Mouse (Mus musculus): ENCODE measurements around the gene Ldhb. TPM values are rescaled to one million over a fixed set of nuclear protein-coding genes. Genes with fewer than 3 reads are reported as not detected.

The Ldhb gene
- 149 and 183 TPM in 2 replicates for polyA plus RNA-seq (2014; fragmentation: Nextera tagmentation; extraction: Ambion mirVana)

GRCm38 (mm10) chr6:142507785-142508162 lies at the start of gene Ldhb:
Gene Ldhb, minus strand, starts transcription at chr6:142507957.
- 0 out of 2 replicates have a peak within 1 kb of the TSS, but pooled peaks have one; percentile 36 for H3K27ac ChIP-seq (ENCODE audit: low read depth)

GRCm38 (mm10) chr6:142555988-142556387 lies 48.2 kb upstream of the Ldhb start:
- 60% methylated on average over 1 of the region's 1 CpGs for WGBS
- H3K4me3 ChIP-seq (ENCODE audit: low read depth, low read length): no peak overlapping the region
- H3K4me1 ChIP-seq (replicated peaks; ENCODE audit: control insufficient read depth, insufficient read depth, low read length): peaks cover under 1% of the 10 kb centered on the region; the same call in 1 of the 2 replicates
- H3K27ac ChIP-seq (ENCODE audit: low read depth): no peak overlapping the region
- ATAC-seq (replicated peaks; ENCODE audit: low FRiP score, low TSS enrichment, low read depth) (no peak), DNase-seq (ENCODE audit: low spot score) (no peak)
- H3K27me3 ChIP-seq (replicated peaks; ENCODE audit: control insufficient read depth, insufficient read depth, low read length): no peaks in the 10 kb centered on the region
- no peaks in the 10 kb centered on the region for H3K9me3 ChIP-seq (ENCODE audit: control insufficient read depth, low read length)
- H3K9ac ChIP-seq (ENCODE audit: low read length): no peak overlapping the region
- no peak overlapping the region for H3K4me2 ChIP-seq (ENCODE audit: low read length)
- no peaks in the 10 kb centered on the region for H3K36me3 ChIP-seq (ENCODE audit: control insufficient read depth, insufficient read depth, low read length)

More at GRCm38 (mm10) chr6:142507785-142508162, at the start of gene Ldhb:
- peak; percentile 89 for DNase-seq (ENCODE audit: low spot score)
- peak within 1 kb of the TSS; percentile 97 for H3K4me2 ChIP-seq (ENCODE audit: low read length)
- H3K4me3 ChIP-seq (ENCODE audit: low read depth, low read length): peak within 1 kb of the TSS; percentile 53
- no peaks in the 10 kb centered on the region for H3K9me3 ChIP-seq (ENCODE audit: control insufficient read depth, low read length)
- peaks cover 3% of the 10 kb centered on the region for H3K4me1 ChIP-seq (replicated peaks; ENCODE audit: control insufficient read depth, insufficient read depth, low read length)
- H3K36me3 ChIP-seq (ENCODE audit: control insufficient read depth, insufficient read depth, low read length): no peaks in the 10 kb centered on the region
- WGBS: under 1% methylated on average over 19 of the region's 19 CpGs
- peak; percentile 95 for ATAC-seq (replicated peaks; ENCODE audit: low FRiP score, low TSS enrichment, low read depth)
- peak within 1 kb of the TSS; percentile 67 for H3K9ac ChIP-seq (ENCODE audit: low read length)
- peaks cover 9% of the 10 kb centered on the region; the same call in 1 of the 2 replicates for H3K27me3 ChIP-seq (replicated peaks; ENCODE audit: control insufficient read depth, insufficient read depth, low read length)

GRCm38 (mm10) chr6:142551482-142551881 lies 43.7 kb upstream of the Ldhb start:
- Histone ChIP-seq H3K9ac (ENCODE audit: low read length) (no peak overlapping the region), H3K9me3 (ENCODE audit: control insufficient read depth, low read length) (0 out of 2 replicates have a peak, but pooled peaks cover 5% of the 10 kb centered on the region), H3K27me3 (replicated peaks; ENCODE audit: control insufficient read depth, insufficient read depth, low read length) (no peaks in the 10 kb centered on the region), H3K4me2 (ENCODE audit: low read length) (no peak overlapping the region), H3K36me3 (ENCODE audit: control insufficient read depth, insufficient read depth, low read length) (no peaks in the 10 kb centered on the region), H3K4me3 (ENCODE audit: low read depth, low read length) (no peak overlapping the region), H3K4me1 (replicated peaks; ENCODE audit: control insufficient read depth, insufficient read depth, low read length) (peaks cover 8% of the 10 kb centered on the region; the same call in 1 of the 2 replicates), H3K27ac (ENCODE audit: low read depth) (0 out of 2 replicates have a peak overlapping the region, but pooled peaks have one; percentile 3)
- DNase-seq (ENCODE audit: low spot score) (no peak), ATAC-seq (replicated peaks; ENCODE audit: low FRiP score, low TSS enrichment, low read depth) (no peak)
- 42% methylated on average over 4 of the region's 4 CpGs for WGBS

GRCm38 (mm10) chr6:142550871-142551270 lies 43.1 kb upstream of the Ldhb start:
- Histone ChIP-seq H3K27me3 (replicated peaks; ENCODE audit: control insufficient read depth, insufficient read depth, low read length) (no peaks in the 10 kb centered on the region), H3K27ac (ENCODE audit: low read depth) (peak overlapping the region; percentile 62; the same call in 1 of the 2 replicates), H3K4me3 (ENCODE audit: low read depth, low read length) (no peak overlapping the region), H3K4me2 (ENCODE audit: low read length) (no peak overlapping the region), H3K36me3 (ENCODE audit: control insufficient read depth, insufficient read depth, low read length) (no peaks in the 10 kb centered on the region), H3K9ac (ENCODE audit: low read length) (no peak overlapping the region), H3K9me3 (ENCODE audit: control insufficient read depth, low read length) (0 out of 2 replicates have a peak, but pooled peaks cover 5% of the 10 kb centered on the region), H3K4me1 (replicated peaks; ENCODE audit: control insufficient read depth, insufficient read depth, low read length) (peaks cover 8% of the 10 kb centered on the region; the same call in 1 of the 2 replicates)
- DNase-seq (ENCODE audit: low spot score): no peak
- no peak for ATAC-seq (replicated peaks; ENCODE audit: low FRiP score, low TSS enrichment, low read depth)
- WGBS: 30% methylated on average over 4 of the region's 4 CpGs

GRCm38 (mm10) chr6:142548377-142548776 lies 40.6 kb upstream of the Ldhb start:
- no peak for ATAC-seq (replicated peaks; ENCODE audit: low FRiP score, low TSS enrichment, low read depth)

GRCm38 (mm10) chr6:142545132-142545531 lies 37.4 kb upstream of the Ldhb start:
- 0 out of 2 replicates have a peak, but pooled peaks cover 5% of the 10 kb centered on the region for H3K9me3 ChIP-seq (ENCODE audit: control insufficient read depth, low read length)
- H3K4me3 ChIP-seq (ENCODE audit: low read depth, low read length): no peak overlapping the region
- DNase-seq (ENCODE audit: low spot score): no peak
- 56% methylated on average over 14 of the region's 14 CpGs for WGBS
- no peaks in the 10 kb centered on the region for H3K27me3 ChIP-seq (replicated peaks; ENCODE audit: control insufficient read depth, insufficient read depth, low read length)
- no peak overlapping the region for H3K27ac ChIP-seq (ENCODE audit: low read depth)
- no peaks in the 10 kb centered on the region for H3K36me3 ChIP-seq (ENCODE audit: control insufficient read depth, insufficient read depth, low read length)
- no peak; the same call in 1 of the 2 replicates for ATAC-seq (replicated peaks; ENCODE audit: low FRiP score, low TSS enrichment, low read depth)
- peaks cover 11% of the 10 kb centered on the region for H3K4me1 ChIP-seq (replicated peaks; ENCODE audit: control insufficient read depth, insufficient read depth, low read length)
- H3K4me2 ChIP-seq (ENCODE audit: low read length): 0 out of 2 replicates have a peak overlapping the region, but pooled peaks have one; percentile 5
- H3K9ac ChIP-seq (ENCODE audit: low read length): no peak overlapping the region

More at GRCm38 (mm10) chr6:142548377-142548776, 40.6 kb upstream of the Ldhb start:
- H3K4me3 ChIP-seq (ENCODE audit: low read depth, low read length): no peak overlapping the region
- H3K4me1 ChIP-seq (replicated peaks; ENCODE audit: control insufficient read depth, insufficient read depth, low read length): peaks cover 8% of the 10 kb centered on the region
- no peak overlapping the region for H3K9ac ChIP-seq (ENCODE audit: low read length)
- no peak for DNase-seq (ENCODE audit: low spot score)
- 0 out of 2 replicates have a peak, but pooled peaks cover 5% of the 10 kb centered on the region for H3K9me3 ChIP-seq (ENCODE audit: control insufficient read depth, low read length)
- no peaks in the 10 kb centered on the region for H3K27me3 ChIP-seq (replicated peaks; ENCODE audit: control insufficient read depth, insufficient read depth, low read length)
- WGBS: 85% methylated on average over 2 of the region's 2 CpGs
- H3K36me3 ChIP-seq (ENCODE audit: control insufficient read depth, insufficient read depth, low read length): no peaks in the 10 kb centered on the region
- no peak overlapping the region for H3K27ac ChIP-seq (ENCODE audit: low read depth)
- no peak overlapping the region for H3K4me2 ChIP-seq (ENCODE audit: low read length)

GRCm38 (mm10) chr6:142543648-142544047 lies 35.9 kb upstream of the Ldhb start:
- Histone ChIP-seq H3K4me3 (ENCODE audit: low read depth, low read length) (no peak overlapping the region), H3K9me3 (ENCODE audit: control insufficient read depth, low read length) (no peaks in the 10 kb centered on the region), H3K4me2 (ENCODE audit: low read length) (no peak overlapping the region), H3K9ac (ENCODE audit: low read length) (no peak overlapping the region), H3K27me3 (replicated peaks; ENCODE audit: control insufficient read depth, insufficient read depth, low read length) (no peaks in the 10 kb centered on the region), H3K27ac (ENCODE audit: low read depth) (peak overlapping the region; percentile 76), H3K36me3 (ENCODE audit: control insufficient read depth, insufficient read depth, low read length) (no peaks in the 10 kb centered on the region), H3K4me1 (replicated peaks; ENCODE audit: control insufficient read depth, insufficient read depth, low read length) (peaks cover 12% of the 10 kb centered on the region)
- DNase-seq (ENCODE audit: low spot score) (no peak), ATAC-seq (replicated peaks; ENCODE audit: low FRiP score, low TSS enrichment, low read depth) (no peak)
- 44% methylated on average over 4 of the region's 4 CpGs for WGBS

GRCm38 (mm10) chr6:142542800-142543175 lies 35.0 kb upstream of the Ldhb start:
- WGBS: 44% methylated on average over 6 of the region's 6 CpGs
- no peak overlapping the region for H3K4me3 ChIP-seq (ENCODE audit: low read depth, low read length)
- DNase-seq (ENCODE audit: low spot score) (no peak), ATAC-seq (replicated peaks; ENCODE audit: low FRiP score, low TSS enrichment, low read depth) (peak; percentile 68)
- no peak overlapping the region for H3K9ac ChIP-seq (ENCODE audit: low read length)
- no peak overlapping the region for H3K4me2 ChIP-seq (ENCODE audit: low read length)
- H3K4me1 ChIP-seq (replicated peaks; ENCODE audit: control insufficient read depth, insufficient read depth, low read length): peaks cover 12% of the 10 kb centered on the region
- H3K27me3 ChIP-seq (replicated peaks; ENCODE audit: control insufficient read depth, insufficient read depth, low read length): no peaks in the 10 kb centered on the region
- H3K9me3 ChIP-seq (ENCODE audit: control insufficient read depth, low read length): no peaks in the 10 kb centered on the region
- H3K27ac ChIP-seq (ENCODE audit: low read depth): peak overlapping the region; percentile 76
- H3K36me3 ChIP-seq (ENCODE audit: control insufficient read depth, insufficient read depth, low read length): no peaks in the 10 kb centered on the region
